Mouse (Mus musculus): ENCODE measurements at regions not wholly inside any gene's neighbourhood (a gene's known extent, or its start where the extent isn't known, plus 50 kb on each side); places are given as distances from the start of the nearest gene placed in this dataset.

DNA sequence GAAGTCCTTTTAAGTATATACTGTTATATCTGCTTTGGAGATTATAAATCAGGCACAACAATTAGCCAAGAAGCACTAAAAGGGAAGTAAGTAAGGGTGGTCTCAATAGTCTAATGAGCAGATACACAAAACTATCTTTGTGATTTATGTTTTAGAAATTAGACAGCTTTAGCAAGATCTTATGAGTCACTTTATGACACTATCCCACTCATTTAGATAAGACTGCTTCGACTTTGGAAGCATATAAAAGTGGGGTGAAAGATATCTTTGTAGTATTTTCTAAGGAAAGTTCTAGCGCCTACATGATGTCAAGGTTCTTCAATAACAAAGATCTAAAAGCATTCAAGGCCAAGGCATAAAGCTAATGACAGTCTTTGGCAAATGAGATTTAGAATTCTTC lies 214.5 kb upstream of the Slc7a11 start:
- TF ChIP-seq CTCF (IDR thresholded peaks at IDR 0.05) (no peak), POLR2A (IDR thresholded peaks at IDR 0.05; ENCODE audit: insufficient read depth, low read depth, low read length) (no peak), EP300 (IDR thresholded peaks at IDR 0.05; ENCODE audit: insufficient read depth, low read depth, low read length) (no peak)

All from heart, adult 2 months (tissue).